Mouse (Mus musculus): ENCODE measurements around the gene Rdh5. TPM values are rescaled to one million over a fixed set of nuclear protein-coding genes. Genes with fewer than 3 reads are reported as not detected.

The Rdh5 gene
- polyA plus RNA-seq, 1 experiment from 2014 or later = 13.0 TPM

- ATAC-seq = peak; percentile 96
- peak; percentile 67 for TF ChIP-seq CTCF (IDR thresholded peaks at IDR 0.05; ENCODE audit: low read depth)
- Histone ChIP-seq H3K27ac (ENCODE audit: low read depth, low read length) (peak overlapping the region; percentile 98), H3K36me3 (ENCODE audit: control insufficient read depth, insufficient read depth) (peaks cover 10% of the 10 kb centered on the region; the same call in 1 of the 2 replicates), H3K4me1 (replicated peaks; ENCODE audit: control insufficient read depth, insufficient read depth, low read length) (peaks cover 21% of the 10 kb centered on the region), H3K9me3 (ENCODE audit: control insufficient read depth) (no peaks in the 10 kb centered on the region), H3K9ac (ENCODE audit: low read depth, low read length) (peak overlapping the region; percentile 86), H3K27me3 (replicated peaks; ENCODE audit: control insufficient read depth, insufficient read depth, low read length) (no peaks in the 10 kb centered on the region), H3K4me2 (replicated peaks; ENCODE audit: low read depth) (peak overlapping the region; percentile 94), H3K4me3 (ENCODE audit: low read depth, low read length) (peak overlapping the region; percentile 76)
- under 1% methylated on average over 42 of the region's 42 CpGs for WGBS
Observed at GRCm38 (mm10) chr10:128923013-128923691, 464 bp upstream of the Rdh5 start.

DNA sequence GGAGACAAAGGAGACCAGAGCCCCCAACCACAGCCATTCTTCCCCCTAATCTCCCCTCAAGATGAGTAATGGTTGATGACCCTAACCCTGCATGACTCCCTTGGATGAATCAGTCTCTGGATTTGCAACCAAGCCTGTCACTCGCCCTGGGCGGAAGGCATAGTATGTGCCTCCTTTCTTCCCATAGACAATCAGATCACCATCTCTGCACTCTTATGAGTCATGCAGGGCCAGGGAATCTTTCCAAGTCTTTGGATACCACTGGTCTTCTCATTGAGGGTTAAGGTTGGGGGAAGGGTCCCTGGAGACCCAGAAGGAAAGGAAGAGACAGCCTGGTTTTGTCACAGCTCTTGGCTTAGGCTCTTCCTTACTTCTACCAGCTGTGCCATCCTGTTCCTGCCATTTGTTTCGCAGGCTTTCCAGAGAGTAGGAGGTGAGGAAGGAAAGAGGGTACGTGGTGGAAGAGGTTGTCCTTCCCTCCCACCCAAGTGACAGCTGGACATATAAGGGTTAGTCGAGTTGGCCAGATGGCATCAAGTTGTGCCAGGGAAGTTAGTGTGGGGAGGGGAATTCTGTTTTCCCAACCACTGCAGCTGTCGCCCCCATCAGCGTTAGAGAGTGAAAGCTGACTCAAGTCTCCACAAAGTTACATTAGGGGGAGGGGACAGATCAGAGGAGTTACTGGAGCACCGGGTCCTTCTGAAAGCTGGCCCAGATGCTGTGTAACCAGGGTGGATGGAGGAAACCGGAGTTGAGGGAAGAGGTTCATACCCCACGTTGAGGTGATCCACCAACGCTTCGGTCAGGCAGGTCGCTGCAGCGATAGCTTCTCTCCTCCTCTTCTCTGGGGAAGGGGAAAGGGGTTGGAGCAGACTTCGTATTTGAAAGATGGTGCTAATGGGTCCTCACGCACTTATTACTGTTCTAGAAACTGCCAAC lies 536 bp downstream of the Rdh5 start:
- H3K4me1 ChIP-seq (replicated peaks; ENCODE audit: control insufficient read depth, insufficient read depth, low read length) = peaks cover 21% of the 10 kb centered on the region
- H3K27me3 ChIP-seq (replicated peaks; ENCODE audit: control insufficient read depth, insufficient read depth, low read length) = no peaks in the 10 kb centered on the region
- 68% methylated on average over 16 of the region's 16 CpGs for WGBS
- no peak for TF ChIP-seq CTCF (IDR thresholded peaks at IDR 0.05; ENCODE audit: low read depth)
- no peak overlapping the region; the same call in 1 of the 2 replicates for H3K27ac ChIP-seq (ENCODE audit: low read depth, low read length)
- no peaks in the 10 kb centered on the region for H3K9me3 ChIP-seq (ENCODE audit: control insufficient read depth)
- H3K36me3 ChIP-seq (ENCODE audit: control insufficient read depth, insufficient read depth) = peaks cover 20% of the 10 kb centered on the region; the same call in 1 of the 2 replicates
- peak overlapping the region; percentile 94 for H3K4me2 ChIP-seq (replicated peaks; ENCODE audit: low read depth)
- ATAC-seq = no peak
- H3K4me3 ChIP-seq (ENCODE audit: low read depth, low read length) = peak overlapping the region; percentile 76
- peak overlapping the region; percentile 86 for H3K9ac ChIP-seq (ENCODE audit: low read depth, low read length)

DNA sequence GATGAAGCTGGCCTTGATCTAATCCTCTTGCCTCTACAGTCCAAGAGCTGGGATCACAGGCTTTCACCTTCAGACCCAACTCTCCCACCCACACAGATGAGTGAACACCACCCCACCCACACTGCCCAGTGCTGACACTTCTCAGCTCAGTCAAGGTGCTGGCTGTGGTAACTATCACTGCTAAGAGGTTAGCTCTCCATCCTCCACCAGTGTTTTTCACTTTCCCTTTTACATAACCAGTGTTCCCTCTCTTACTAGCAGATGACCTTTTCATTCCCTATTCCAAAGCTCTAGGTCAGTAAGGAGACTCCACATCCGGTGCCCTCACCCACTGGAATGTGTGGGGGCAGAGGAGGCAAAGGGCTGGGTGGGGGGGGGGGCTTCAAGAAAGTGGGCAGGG lies 1.4 kb downstream of the Rdh5 start:
- ATAC-seq = no peak
- Histone ChIP-seq H3K4me2 (replicated peaks; ENCODE audit: low read depth) (0 out of 2 replicates have a peak overlapping the region, but pooled peaks have one; percentile 3), H3K9ac (ENCODE audit: low read depth, low read length) (no peak overlapping the region), H3K9me3 (ENCODE audit: control insufficient read depth) (no peaks in the 10 kb centered on the region), H3K27me3 (replicated peaks; ENCODE audit: control insufficient read depth, insufficient read depth, low read length) (no peaks in the 10 kb centered on the region), H3K27ac (ENCODE audit: low read depth, low read length) (no peak overlapping the region), H3K36me3 (ENCODE audit: control insufficient read depth, insufficient read depth) (peaks cover 27% of the 10 kb centered on the region; the same call in 1 of the 2 replicates), H3K4me1 (replicated peaks; ENCODE audit: control insufficient read depth, insufficient read depth, low read length) (peaks cover 21% of the 10 kb centered on the region), H3K4me3 (ENCODE audit: low read depth, low read length) (no peak overlapping the region)
- WGBS = 58% methylated on average over 1 of the region's 1 CpGs
- TF ChIP-seq CTCF (IDR thresholded peaks at IDR 0.05; ENCODE audit: low read depth) = no peak

GRCm38 (mm10) chr10:128920736-128921161 lies 1.9 kb downstream of the Rdh5 start:
- TF ChIP-seq CTCF (IDR thresholded peaks at IDR 0.05; ENCODE audit: low read depth) = no peak
- H3K27ac ChIP-seq (ENCODE audit: low read depth, low read length) = no peak overlapping the region
- no peak for ATAC-seq
- H3K4me2 ChIP-seq (replicated peaks; ENCODE audit: low read depth) = no peak overlapping the region
- no peaks in the 10 kb centered on the region for H3K9me3 ChIP-seq (ENCODE audit: control insufficient read depth)
- peaks cover 30% of the 10 kb centered on the region; the same call in 1 of the 2 replicates for H3K36me3 ChIP-seq (ENCODE audit: control insufficient read depth, insufficient read depth)
- WGBS = 68% methylated on average over 3 of the region's 3 CpGs
- H3K4me3 ChIP-seq (ENCODE audit: low read depth, low read length) = no peak overlapping the region
- no peaks in the 10 kb centered on the region for H3K27me3 ChIP-seq (replicated peaks; ENCODE audit: control insufficient read depth, insufficient read depth, low read length)
- H3K4me1 ChIP-seq (replicated peaks; ENCODE audit: control insufficient read depth, insufficient read depth, low read length) = peaks cover 21% of the 10 kb centered on the region
- H3K9ac ChIP-seq (ENCODE audit: low read depth, low read length) = no peak overlapping the region

GRCm38 (mm10) chr10:128919966-128920365 lies 2.7 kb downstream of the Rdh5 start:
- Histone ChIP-seq H3K27me3 (replicated peaks; ENCODE audit: control insufficient read depth, insufficient read depth, low read length) (no peaks in the 10 kb centered on the region), H3K27ac (ENCODE audit: low read depth, low read length) (no peak overlapping the region), H3K4me3 (ENCODE audit: low read depth, low read length) (no peak overlapping the region), H3K4me1 (replicated peaks; ENCODE audit: control insufficient read depth, insufficient read depth, low read length) (peaks cover 21% of the 10 kb centered on the region), H3K4me2 (replicated peaks; ENCODE audit: low read depth) (0 out of 2 replicates have a peak overlapping the region, but pooled peaks have one; percentile 9), H3K36me3 (ENCODE audit: control insufficient read depth, insufficient read depth) (peaks cover 38% of the 10 kb centered on the region), H3K9me3 (ENCODE audit: control insufficient read depth) (no peaks in the 10 kb centered on the region), H3K9ac (ENCODE audit: low read depth, low read length) (no peak overlapping the region)
- ATAC-seq = no peak
- TF ChIP-seq CTCF (IDR thresholded peaks at IDR 0.05; ENCODE audit: low read depth) = no peak
- 78% methylated on average over 7 of the region's 7 CpGs for WGBS

DNA sequence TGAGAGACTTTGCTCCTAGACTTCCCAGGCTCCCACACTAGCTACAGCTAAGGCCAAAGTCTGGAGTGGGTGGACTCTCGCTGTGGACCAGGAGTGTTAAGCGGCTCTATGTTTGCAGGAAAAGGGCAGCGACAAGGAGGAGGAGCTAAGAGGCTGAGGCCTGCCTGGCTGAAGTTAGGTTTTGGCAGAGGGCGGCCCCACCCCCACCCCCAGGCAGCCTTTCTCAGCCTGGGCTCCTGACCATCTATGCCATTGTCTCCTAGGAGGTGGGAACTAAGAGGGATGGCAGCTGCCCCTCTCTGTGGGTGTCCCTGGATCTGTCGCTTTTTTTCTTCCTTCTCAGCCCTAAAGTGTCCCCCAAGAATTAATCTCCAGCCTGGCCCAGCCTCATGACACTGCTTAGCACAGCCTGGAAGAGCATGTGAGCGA lies 3.5 kb downstream of the Rdh5 start:
- Histone ChIP-seq H3K27ac (ENCODE audit: low read depth, low read length) (peak overlapping the region; percentile 78), H3K27me3 (replicated peaks; ENCODE audit: control insufficient read depth, insufficient read depth, low read length) (no peaks in the 10 kb centered on the region), H3K9me3 (ENCODE audit: control insufficient read depth) (no peaks in the 10 kb centered on the region), H3K4me2 (replicated peaks; ENCODE audit: low read depth) (peak overlapping the region; percentile 9; the same call in 1 of the 2 replicates), H3K4me3 (ENCODE audit: low read depth, low read length) (no peak overlapping the region), H3K9ac (ENCODE audit: low read depth, low read length) (0 out of 2 replicates have a peak overlapping the region, but pooled peaks have one; percentile 22), H3K36me3 (ENCODE audit: control insufficient read depth, insufficient read depth) (peaks cover 46% of the 10 kb centered on the region), H3K4me1 (replicated peaks; ENCODE audit: control insufficient read depth, insufficient read depth, low read length) (peaks cover 21% of the 10 kb centered on the region)
- 14% methylated on average over 6 of the region's 6 CpGs for WGBS
- TF ChIP-seq CTCF (IDR thresholded peaks at IDR 0.05; ENCODE audit: low read depth) = no peak
- peak; percentile 63 for ATAC-seq

Measured in intestine, postnatal 0 days (tissue).